Mouse (Mus musculus) stomach, embryonic 14.5 days (tissue): ENCODE measurements at regions not wholly inside any gene's neighbourhood (a gene's known extent, or its start where the extent isn't known, plus 50 kb on each side); places are given as distances from the start of the nearest gene placed in this dataset.

Experiments
- ATAC-seq: fragments of 200-750 bp; cut with Nextera tagmentation; 2 replicates; pipeline ENCODE4 v1.8.0; 2017; ENCODE audit warnings: low read depth, moderate TSS enrichment; ENCODE audit not compliant: insufficient number of reproducible peaks, insufficient read depth, low FRiP score
- H3K27ac ChIP-seq: fragments of 300-500 bp; sonication (generic); 2 replicates; pipeline ENCODE4 v1.5.1; 2014; ENCODE audit warnings: mild to moderate bottlenecking, low read length, moderate library complexity, mixed read lengths
- H3K27me3 ChIP-seq: fragments of 300-500 bp; sonication (generic); 2 replicates; pipeline ENCODE4 v1.6.1; 2014; ENCODE audit warnings: low read length, control low read depth, mixed read lengths; ENCODE audit not compliant: control insufficient read depth, insufficient read depth
- H3K36me3 ChIP-seq: fragments of 300-500 bp; sonication (generic); 2 replicates; pipeline ENCODE4 v1.6.1; 2014; ENCODE audit warnings: mild to moderate bottlenecking, control low read depth, low read length, moderate library complexity, mixed read lengths; ENCODE audit not compliant: control insufficient read depth, insufficient read depth
- H3K4me1 ChIP-seq: fragments of 300-500 bp; sonication (generic); 2 replicates; pipeline ENCODE4 v1.6.1; 2014; ENCODE audit warnings: low read length, control low read depth, mixed read lengths; ENCODE audit not compliant: control insufficient read depth, insufficient read depth
- H3K4me2 ChIP-seq: fragments of 300-500 bp; sonication (generic); replicated peaks from 2 replicates; pipeline ENCODE4 v1.6.1; 2014; ENCODE audit warnings: low read depth, low read length, control low read depth
- H3K4me3 ChIP-seq: fragments of 300-500 bp; sonication (generic); 2 replicates; pipeline ENCODE4 v1.5.1; 2014; ENCODE audit warnings: low read depth, low read length, control low read depth
- H3K9ac ChIP-seq: fragments of 300-500 bp; sonication (generic); replicated peaks from 2 replicates; pipeline ENCODE4 v1.6.1; 2014; ENCODE audit warnings: low read depth, mild to moderate bottlenecking, control low read depth, low read length, moderate library complexity, mixed read lengths
- H3K9me3 ChIP-seq: fragments of 300-500 bp; sonication (generic); 2 replicates; pipeline ENCODE4 v1.6.1; 2016; ENCODE audit warnings: low read depth, low read length, control low read depth; ENCODE audit not compliant: control insufficient read depth
- WGBS: fragments of 180-500 bp; shearing (Covaris S2); extraction: QIAGEN DNeasy Blood & Tissue Kit; methylation state at CpG from one replicate; pipeline ENCODE4 v1.1.7; 2014; 5-methylcytosine and 5-hydroxymethylcytosine counted together

- Histone ChIP-seq H3K9ac (no peak overlapping the region), H3K27ac (no peak overlapping the region), H3K27me3 (no peaks in the 10 kb centered on the region), H3K36me3 (no peaks in the 10 kb centered on the region), H3K9me3 (no peaks in the 10 kb centered on the region), H3K4me2 (no peak overlapping the region), H3K4me3 (no peak overlapping the region), H3K4me1 (no peaks in the 10 kb centered on the region)
- WGBS = 63% methylated on average over 9 of the region's 9 CpGs
- no peak for ATAC-seq
Measured at GRCm38 (mm10) chr1:120715105-120715877, 113.1 kb downstream of the En1 start.

GRCm38 (mm10) chr1:120726777-120727176 is 124.6 kb downstream of the En1 start:
- Histone ChIP-seq H3K4me2 (no peak overlapping the region), H3K9ac (no peak overlapping the region), H3K36me3 (no peaks in the 10 kb centered on the region), H3K4me1 (no peaks in the 10 kb centered on the region), H3K4me3 (no peak overlapping the region), H3K9me3 (no peaks in the 10 kb centered on the region), H3K27me3 (no peaks in the 10 kb centered on the region), H3K27ac (no peak overlapping the region)
- WGBS = 89% methylated on average over 7 of the region's 7 CpGs
- no peak for ATAC-seq

- WGBS = 72% methylated on average over 8 of the region's 8 CpGs
- Histone ChIP-seq H3K36me3 (no peaks in the 10 kb centered on the region), H3K27ac (no peak overlapping the region), H3K9ac (no peak overlapping the region), H3K4me2 (no peak overlapping the region), H3K4me3 (no peak overlapping the region), H3K4me1 (no peaks in the 10 kb centered on the region), H3K9me3 (no peaks in the 10 kb centered on the region), H3K27me3 (no peaks in the 10 kb centered on the region)
- no peak for ATAC-seq
Measured at GRCm38 (mm10) chr1:120727427-120727826, 125.2 kb downstream of the En1 start.

- H3K9ac ChIP-seq = no peak overlapping the region
- ATAC-seq = no peak
- H3K27me3 ChIP-seq = no peaks in the 10 kb centered on the region
- H3K4me3 ChIP-seq = no peak overlapping the region
- H3K4me2 ChIP-seq = no peak overlapping the region
- WGBS = 64% methylated on average over 1 of the region's 1 CpGs
- H3K27ac ChIP-seq = no peak overlapping the region
- no peaks in the 10 kb centered on the region for H3K9me3 ChIP-seq
- H3K4me1 ChIP-seq = no peaks in the 10 kb centered on the region
- no peaks in the 10 kb centered on the region for H3K36me3 ChIP-seq
Measured at GRCm38 (mm10) chr1:120732003-120732402, 129.8 kb downstream of the En1 start.

- 82% methylated on average over 5 of the region's 5 CpGs for WGBS
- H3K27me3 ChIP-seq = no peaks in the 10 kb centered on the region
- no peaks in the 10 kb centered on the region for H3K36me3 ChIP-seq
- no peaks in the 10 kb centered on the region for H3K9me3 ChIP-seq
- no peaks in the 10 kb centered on the region for H3K4me1 ChIP-seq
- no peak overlapping the region for H3K9ac ChIP-seq
- H3K4me2 ChIP-seq = no peak overlapping the region
- no peak overlapping the region for H3K27ac ChIP-seq
- H3K4me3 ChIP-seq = no peak overlapping the region
- no peak for ATAC-seq
Measured at GRCm38 (mm10) chr1:120733683-120734082, 131.5 kb downstream of the En1 start.

- Histone ChIP-seq H3K9ac (no peak overlapping the region), H3K36me3 (no peaks in the 10 kb centered on the region), H3K4me1 (no peaks in the 10 kb centered on the region), H3K27ac (no peak overlapping the region), H3K27me3 (no peaks in the 10 kb centered on the region), H3K4me3 (no peak overlapping the region), H3K4me2 (no peak overlapping the region), H3K9me3 (no peaks in the 10 kb centered on the region)
- ATAC-seq = no peak
Measured at GRCm38 (mm10) chr1:120734846-120735245, 132.6 kb downstream of the En1 start.

- WGBS = 53% methylated on average over 6 of the region's 6 CpGs
- Histone ChIP-seq H3K27ac (no peak overlapping the region), H3K36me3 (no peaks in the 10 kb centered on the region), H3K27me3 (no peaks in the 10 kb centered on the region), H3K4me3 (no peak overlapping the region), H3K4me1 (no peaks in the 10 kb centered on the region), H3K9ac (no peak overlapping the region), H3K4me2 (no peak overlapping the region), H3K9me3 (no peaks in the 10 kb centered on the region)
- no peak for ATAC-seq
Measured at GRCm38 (mm10) chr1:120739499-120739898, 137.3 kb downstream of the En1 start.

- no peaks in the 10 kb centered on the region for H3K9me3 ChIP-seq
- no peak for ATAC-seq
- no peaks in the 10 kb centered on the region for H3K4me1 ChIP-seq
- no peak overlapping the region for H3K27ac ChIP-seq
- WGBS = 68% methylated on average over 16 of the region's 16 CpGs
- no peaks in the 10 kb centered on the region for H3K36me3 ChIP-seq
- H3K9ac ChIP-seq = no peak overlapping the region
- no peaks in the 10 kb centered on the region for H3K27me3 ChIP-seq
- no peak overlapping the region for H3K4me3 ChIP-seq
- no peak overlapping the region for H3K4me2 ChIP-seq
Measured at GRCm38 (mm10) chr1:120741091-120741740, 139.0 kb downstream of the En1 start.
